Mouse (Mus musculus) forelimb bud, embryonic 11.5 days (tissue): ENCODE results near the gene E4f1.

Source experiments
- DNase-seq: peaks from one replicate; pipeline ENCODE4 v3.0.0-alpha.2; 2012; ENCODE audit warnings: low read depth, low spot score

Gene E4f1

GRCm38 (mm10) chr17:24481027-24481815 is 11.1 kb upstream of the E4f1 start:
- no peak for DNase-seq

DNA sequence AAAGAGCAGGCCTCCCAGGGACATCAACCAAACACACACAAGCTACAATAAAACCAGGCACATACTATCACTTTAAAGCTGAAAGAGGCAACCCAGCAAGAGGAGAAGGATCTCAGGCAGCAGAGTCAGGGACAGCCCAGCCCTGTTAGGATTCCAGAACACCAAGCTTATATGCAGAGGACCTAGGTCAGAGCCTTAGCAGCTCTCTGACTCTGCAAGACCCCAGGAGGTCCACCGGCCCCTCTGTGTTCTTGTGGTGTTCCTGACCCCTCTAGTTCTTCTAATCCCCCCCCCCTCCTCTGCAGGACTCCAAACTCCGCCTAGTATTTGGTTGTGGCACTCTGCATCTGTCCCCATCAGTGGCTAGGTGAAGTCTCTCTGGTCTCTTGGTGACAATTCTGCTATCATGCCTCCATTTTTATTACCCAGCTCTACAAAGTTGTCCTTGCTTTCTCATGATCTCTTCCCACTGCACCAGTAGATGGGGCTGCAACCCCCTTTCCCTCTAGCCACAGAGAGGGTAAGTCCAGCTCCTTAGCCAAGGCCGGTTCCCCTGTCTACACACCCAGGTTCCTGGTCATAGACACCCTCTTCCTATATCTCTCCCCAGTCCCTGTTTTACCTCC is 10.2 kb upstream of the E4f1 start:
- no peak for DNase-seq

DNA sequence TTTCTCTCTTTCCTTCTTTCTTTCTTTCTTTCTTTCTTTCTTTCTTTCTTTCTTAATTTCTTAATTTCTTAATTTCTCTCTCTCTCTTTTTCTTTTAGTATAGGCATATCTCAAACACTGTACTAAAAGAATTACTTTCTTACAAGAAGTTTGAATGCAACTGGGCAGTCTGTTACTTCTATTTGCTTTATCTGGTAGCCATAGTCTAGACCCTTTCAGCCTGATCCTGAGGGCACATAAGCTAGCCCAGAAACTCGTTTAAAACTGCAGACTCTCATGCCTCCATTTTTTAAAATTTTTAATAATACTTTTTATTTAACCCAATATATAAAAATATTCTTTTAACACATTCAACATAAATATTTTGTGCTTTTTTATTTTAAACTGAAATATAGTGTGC is 9.3 kb upstream of the E4f1 start:
- no peak for DNase-seq

GRCm38 (mm10) chr17:24478663-24479380 is 8.7 kb upstream of the E4f1 start, which contains the start of gene Mlst8:
Gene Mlst8, minus strand, starts transcription at chr17:24479078.
- peak; percentile 96 for DNase-seq

- no peak for DNase-seq
These were observed 8.0 kb upstream of the E4f1 start for GRCm38 (mm10) chr17:24477985-24478600.

DNA sequence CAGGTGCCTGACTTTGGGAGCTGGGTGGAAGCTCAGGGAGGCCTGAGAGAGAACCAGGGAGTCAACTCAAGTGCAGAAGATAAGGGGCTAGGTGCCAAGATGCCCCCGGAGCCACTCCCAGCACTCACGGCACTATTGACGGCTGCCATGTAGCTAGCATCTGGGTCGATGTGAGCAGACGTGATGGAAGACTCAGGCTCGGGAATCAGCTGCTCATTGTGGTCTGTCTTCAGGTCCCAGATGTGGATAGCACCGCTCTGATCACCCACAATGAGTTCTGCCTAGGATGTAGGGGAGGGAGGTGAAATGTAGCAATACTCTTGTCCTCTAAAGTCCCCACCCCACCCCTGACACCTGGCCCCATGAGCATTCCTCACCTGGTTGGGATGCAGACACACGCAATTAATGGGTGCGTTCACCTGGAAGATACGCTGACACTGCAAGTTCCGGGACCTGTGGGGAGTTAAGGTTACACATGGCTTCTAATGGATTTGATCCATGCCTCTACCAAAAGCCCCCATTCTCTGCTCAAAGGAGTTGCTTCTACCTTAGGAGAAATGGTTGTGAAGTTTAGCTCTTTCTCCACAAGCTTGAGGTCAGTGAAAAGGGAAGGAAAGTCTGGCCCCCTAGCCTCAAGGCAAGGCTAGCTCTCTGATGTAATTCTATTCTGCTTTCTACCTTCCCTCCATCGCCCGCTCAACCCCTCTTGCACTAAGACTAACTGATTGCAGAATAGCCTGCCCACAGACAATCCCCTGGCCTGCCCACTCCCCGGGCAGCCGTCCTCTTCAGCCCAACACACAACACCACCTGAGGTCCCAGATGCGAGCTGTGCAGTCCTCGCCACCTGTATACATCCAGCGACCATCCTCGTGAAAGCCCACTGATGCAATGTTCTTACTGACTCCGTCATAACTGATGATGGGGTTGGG is 7.2 kb upstream of the E4f1 start:
- no peak for DNase-seq

GRCm38 (mm10) chr17:24476022-24476776 is 6.1 kb upstream of the E4f1 start:
- no peak for DNase-seq

- DNase-seq, result no peak
These were observed 5.5 kb upstream of the E4f1 start for GRCm38 (mm10) chr17:24475586-24475985.

DNA sequence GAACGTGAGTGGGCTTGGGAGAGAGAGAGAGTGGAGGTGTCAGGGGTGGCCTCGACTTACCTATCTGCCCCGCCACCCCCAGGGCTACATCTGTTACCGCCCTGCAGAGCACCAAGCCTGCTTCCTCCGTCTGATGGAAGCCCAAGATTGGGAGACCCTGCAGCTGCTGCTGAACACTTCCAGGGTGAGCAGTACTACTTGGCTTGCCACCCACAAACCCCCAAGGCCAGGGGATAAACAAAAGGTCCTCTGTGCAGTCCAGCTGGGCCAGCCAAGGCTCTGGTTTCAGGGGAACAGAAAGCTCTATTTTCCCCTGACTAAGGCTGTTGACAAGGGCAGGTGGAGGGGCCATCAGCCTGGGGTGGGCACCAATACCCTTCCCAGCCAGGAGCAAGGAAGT is 4.4 kb upstream of the E4f1 start:
- DNase-seq, result no peak

DNA sequence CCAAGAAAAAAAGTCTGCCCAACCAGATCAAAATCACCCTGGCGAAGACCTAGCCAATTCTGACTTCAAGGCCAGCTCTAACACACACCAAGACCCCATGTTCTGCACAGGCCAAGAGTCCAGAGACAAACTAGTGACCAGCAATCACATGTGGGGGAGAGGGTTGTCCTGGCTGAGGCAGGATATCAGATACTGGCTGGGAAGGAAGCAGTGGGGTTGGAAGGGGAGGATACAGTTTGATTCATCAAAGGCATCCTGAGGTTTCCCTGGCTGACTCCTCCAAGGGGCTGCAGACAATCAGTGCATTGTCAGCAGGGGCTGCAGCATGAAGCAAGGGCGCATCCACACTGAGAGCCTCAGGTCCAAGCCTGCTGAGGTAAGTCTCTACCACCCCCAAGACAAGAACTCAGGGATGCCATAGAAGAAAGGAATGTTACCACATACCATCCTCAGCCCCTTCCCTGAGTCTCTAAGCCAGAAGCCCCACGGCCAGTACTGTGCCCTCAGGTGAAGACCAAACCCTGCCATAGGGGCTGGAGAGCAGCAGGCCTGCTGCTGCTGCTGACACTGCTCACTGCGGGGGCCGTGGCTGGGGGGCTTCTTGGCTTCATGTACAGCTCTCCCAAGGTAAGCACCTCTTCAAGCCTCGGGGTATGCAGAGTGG is 3.6 kb upstream of the E4f1 start, which contains the start of gene Bricd5:
Bricd5 (plus strand) TSS at position 273 of the 664 bp plus-strand sequence.
- no peak for DNase-seq

DNA sequence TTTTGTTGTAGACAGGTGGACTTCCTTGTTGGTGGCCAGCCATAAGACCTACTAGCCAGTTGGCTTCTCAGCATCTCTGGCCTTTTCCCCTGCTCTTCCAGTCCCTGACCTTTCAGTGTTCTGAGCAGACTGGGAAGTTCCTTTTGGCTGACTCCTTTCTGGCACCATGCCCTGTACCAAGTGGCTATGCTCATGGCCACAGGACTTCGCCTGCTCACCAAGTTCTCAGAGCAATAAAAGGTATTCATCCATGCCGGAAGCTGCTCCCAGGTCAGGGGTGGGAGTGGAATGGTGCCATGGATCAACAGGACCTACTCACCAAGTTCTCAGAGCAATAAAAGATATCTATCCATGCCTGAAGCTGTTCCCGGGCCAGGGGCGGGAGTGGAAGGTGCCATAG is 2.4 kb upstream of the E4f1 start:
- no peak for DNase-seq

- no peak for DNase-seq
These were observed 801 bp upstream of the E4f1 start for GRCm38 (mm10) chr17:24470701-24471527.

GRCm38 (mm10) chr17:24469336-24469909 is 690 bp downstream of the E4f1 start:
- no peak for DNase-seq

- DNase-seq, result no peak
These were observed 1.4 kb downstream of the E4f1 start for GRCm38 (mm10) chr17:24468636-24469246.

DNA sequence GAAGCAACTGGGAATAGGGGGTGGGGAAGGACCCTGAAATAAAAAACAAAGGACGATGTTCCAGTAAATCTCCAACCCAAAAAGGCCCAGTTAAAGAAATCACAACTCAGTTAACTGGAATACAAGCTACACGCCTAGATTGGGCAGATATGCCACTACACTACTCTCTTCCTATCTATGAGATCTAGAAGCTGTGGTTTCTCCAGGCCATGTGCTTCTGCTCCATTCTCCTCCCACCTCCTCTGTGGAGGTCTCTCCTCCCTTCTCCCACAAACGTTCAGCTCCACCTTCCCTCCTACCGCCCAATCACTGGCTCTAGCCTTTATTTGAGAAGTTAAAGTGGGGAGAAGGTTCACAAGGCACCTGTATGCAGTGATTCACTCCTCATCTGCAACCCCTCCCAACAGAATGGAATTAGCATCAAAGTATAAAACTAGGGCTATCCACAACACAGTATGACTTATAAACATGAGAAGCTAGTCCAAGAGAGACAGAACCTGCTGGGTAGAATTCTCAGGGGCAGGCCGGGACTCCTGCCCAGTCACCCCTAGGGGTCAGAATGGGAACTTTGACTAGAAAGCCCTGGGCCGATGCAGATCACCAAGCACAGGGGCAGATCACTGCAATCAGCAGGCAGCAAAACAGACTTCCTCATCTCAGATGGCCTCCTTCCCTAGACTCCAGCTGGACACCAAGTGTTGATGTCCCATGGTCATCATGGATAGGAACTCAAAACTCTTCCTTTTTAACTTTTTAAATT is 6.6 kb downstream of the E4f1 start:
- DNase-seq, result no peak

- DNase-seq, result no peak
These were observed 7.2 kb downstream of the E4f1 start for GRCm38 (mm10) chr17:24462932-24463331.

DNA sequence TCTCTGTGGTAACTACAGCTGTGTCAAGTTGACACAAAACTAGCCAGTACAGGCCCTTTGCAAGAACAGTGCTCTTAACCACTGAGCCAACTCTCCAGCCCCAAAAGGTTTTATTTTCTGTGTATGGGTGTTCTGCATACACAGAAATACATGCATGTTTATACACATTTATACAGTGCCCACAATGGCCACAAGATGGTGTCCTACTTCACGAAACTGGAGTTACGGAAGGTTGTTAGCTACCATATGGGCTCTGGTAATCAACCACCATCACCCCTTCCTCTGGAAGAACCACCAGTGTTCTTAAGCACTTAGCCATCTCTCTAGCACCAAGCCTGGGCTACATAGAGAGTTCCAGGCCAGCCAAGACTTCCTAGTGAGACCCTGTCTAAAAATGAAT is 8.5 kb downstream of the E4f1 start:
- DNase-seq, result peak; percentile 56
